Mouse (Mus musculus) CH12.LX (cell line): Measurements from ENCODE around the gene 6330409D20Rik. TPM values are rescaled to one million over a fixed set of nuclear protein-coding genes. Genes with fewer than 3 reads are reported as not detected.

Source experiments
- DNase-seq: peaks from one replicate; pipeline ENCODE4 v3.0.0-alpha.2; 2013; ENCODE audit errors: extremely low read depth
- H3K27ac ChIP-seq: 2 replicates; pipeline ENCODE4 v1.5.1; 2012; ENCODE audit warnings: low read depth, mild to moderate bottlenecking, control low read depth, moderate library complexity; ENCODE audit not compliant: insufficient read depth
- H3K27me3 ChIP-seq: replicated peaks from 2 replicates; pipeline ENCODE3; 2012; ENCODE audit warnings: inconsistent platforms
- H3K36me3 ChIP-seq, 2 experiments: replicated peaks in 1 of 2; 2 replicates each; pipeline versions ENCODE3 to v1.6.1; 2012; ENCODE audit warnings: inconsistent platforms in 1 of 2, low read length in 1 of 2, mild to moderate bottlenecking in 1 of 2, mixed read lengths in 1 of 2, moderate library complexity in 1 of 2; ENCODE audit not compliant: control insufficient read depth in 1 of 2, insufficient read depth in 1 of 2
- H3K4me1 ChIP-seq, 2 experiments: 2 replicates each; pipeline ENCODE4 v1.6.1; 2012; ENCODE audit warnings: inconsistent platforms in 1 of 2, moderate library complexity in 1 of 2; ENCODE audit not compliant: insufficient read depth in 2 of 2, control insufficient read depth in 1 of 2
- H3K4me2 ChIP-seq: 2 replicates; pipeline ENCODE4 v1.6.1; 2012; ENCODE audit warnings: low read depth, mild to moderate bottlenecking, control low read depth; ENCODE audit not compliant: poor library complexity, insufficient read depth, severe bottlenecking
- H3K4me3 ChIP-seq, 3 experiments: fragments of 150-350 bp in 1 of 3; sonication (generic) in 1 of 3; replicated peaks in 1 of 3; 2 replicates each; pipeline versions ENCODE3 to v1.5.1; 2011 to 2012; ENCODE audit warnings: low read depth in 2 of 3, low read length in 2 of 3, mild to moderate bottlenecking in 2 of 3, moderate library complexity in 2 of 3, control low read depth in 1 of 3, improper control_type of control experiment in 1 of 3, inconsistent platforms in 1 of 3, mixed read lengths in 1 of 3; ENCODE audit not compliant: poor library complexity in 1 of 3
- H3K79me2 ChIP-seq: replicated peaks from 2 replicates; pipeline ENCODE4 v1.6.1; 2012; ENCODE audit warnings: mild to moderate bottlenecking, moderate library complexity; ENCODE audit not compliant: control insufficient read depth, poor library complexity, insufficient read depth, severe bottlenecking; ENCODE audit errors: extremely low read depth
- H3K9ac ChIP-seq: 2 replicates; pipeline ENCODE4 v1.6.1; 2012; ENCODE audit warnings: low read depth, mild to moderate bottlenecking, control low read depth, moderate library complexity; ENCODE audit not compliant: insufficient read depth
- H3K9me3 ChIP-seq: replicated peaks from 2 replicates; pipeline ENCODE3; 2012; ENCODE audit warnings: low read length, inconsistent platforms, mixed read lengths
- BHLHE40 ChIP-seq: IDR thresholded peaks from 2 replicates; pipeline ENCODE4 v1.6.1; 2011; ENCODE audit warnings: mild to moderate bottlenecking, low read depth, low read length, improper control_type of control experiment
- CTCF ChIP-seq, 2 experiments: IDR thresholded peaks in 1 of 2; conservative IDR thresholded peaks in 1 of 2; 2 replicates each; pipeline ENCODE4 v1.5.1; 2011 to 2012; ENCODE audit warnings: low read depth in 2 of 2, low read length in 2 of 2, improper control_type of control experiment in 1 of 2, inconsistent platforms in 1 of 2, mild to moderate bottlenecking in 1 of 2, moderate library complexity in 1 of 2
- EP300 ChIP-seq: IDR thresholded peaks from 2 replicates; pipeline ENCODE4 v1.6.1; 2011; ENCODE audit warnings: low read length, improper control_type of control experiment
- GABPA ChIP-seq: IDR thresholded peaks from 2 replicates; pipeline ENCODE4 v1.6.1; 2012; ENCODE audit warnings: low read depth, low read length, improper control_type of control experiment, inconsistent platforms; ENCODE audit not compliant: insufficient replicate concordance
- KAT2A ChIP-seq: IDR thresholded peaks from 2 replicates; pipeline ENCODE4 v1.6.1; 2012; ENCODE audit warnings: low read length, improper control_type of control experiment, inconsistent platforms; ENCODE audit not compliant: insufficient replicate concordance
- MEF2A ChIP-seq: IDR thresholded peaks from 2 replicates; pipeline ENCODE4 v1.6.1; 2014; ENCODE audit warnings: low read depth, mild to moderate bottlenecking, inconsistent platforms, low read length, improper control_type of control experiment, borderline replicate concordance
- NRF1 ChIP-seq: IDR thresholded peaks from 2 replicates; pipeline ENCODE4 v1.6.1; 2014; ENCODE audit warnings: low read depth, mild to moderate bottlenecking, inconsistent platforms, low read length, improper control_type of control experiment, moderate library complexity
- POLR2A ChIP-seq: IDR thresholded peaks from 2 replicates; pipeline ENCODE4 v1.6.1; 2011; ENCODE audit warnings: low read depth, mild to moderate bottlenecking, improper control_type of control experiment, low read length
- POLR2AphosphoS2 ChIP-seq: IDR thresholded peaks from 2 replicates; pipeline ENCODE4 v1.6.1; 2011; ENCODE audit warnings: low read depth, low read length, improper control_type of control experiment
- SIN3A ChIP-seq: IDR thresholded peaks from 2 replicates; pipeline ENCODE4 v1.6.1; 2012; ENCODE audit warnings: low read length, improper control_type of control experiment, inconsistent platforms
- SMC3 ChIP-seq: IDR thresholded peaks from 2 replicates; pipeline ENCODE4 v1.6.1; 2011; ENCODE audit warnings: low read depth, low read length, improper control_type of control experiment
- TBP ChIP-seq: conservative IDR thresholded peaks from 2 replicates; pipeline ENCODE4 v1.6.1; 2011; ENCODE audit warnings: low read depth, low read length, improper control_type of control experiment
- USF1 ChIP-seq: IDR thresholded peaks from 2 replicates; pipeline ENCODE4 v1.6.1; 2014; ENCODE audit warnings: low read depth, mild to moderate bottlenecking, inconsistent platforms, low read length, improper control_type of control experiment
- USF2 ChIP-seq: conservative IDR thresholded peaks from 2 replicates; pipeline ENCODE4 v1.6.1; 2011; ENCODE audit warnings: low read depth, low read length, improper control_type of control experiment
- ZKSCAN1 ChIP-seq: IDR thresholded peaks from 2 replicates; pipeline ENCODE4 v1.6.1; 2012; ENCODE audit warnings: low read depth, inconsistent platforms, low read length, improper control_type of control experiment, borderline replicate concordance
- dilution Hi-C: fragments of 300-500 bp; cut with MboI; formaldehyde crosslinking; loops from 2 replicates; pipeline ENCODE4 v1.14.3; 2020; ENCODE audit warnings: low sequenced_read_pairs; ENCODE audit not compliant: extremely low pct_unique_long_range_greater_than_20kb, extremely low pct_ligation_motif_present
- in situ Hi-C: fragments of 300-500 bp; cut with MboI; formaldehyde crosslinking; loops from 3 replicates; pipeline ENCODE4 v1.14.3; 2019; ENCODE audit warnings: low sequenced_read_pairs, low pct_ligation_motif_present, low pct_unique_long_range_greater_than_20kb, mixed read lengths
- polyA plus RNA-seq: library from polyadenylated mRNA; unstranded; fragments of >175 nt; gene quantifications from 2 replicates; pipeline ENCODE4 v1.2.1, GENCODE M21; 2012; ENCODE audit warnings: low read depth; ENCODE audit not compliant: insufficient read length
- total RNA-seq, 2 experiments: library from RNA; depleted of rRNA; stranded (reverse); fragments of 300-350 nt in 1 of 2; fragments of >200 nt in 1 of 2; gene quantifications; 2 replicates each; pipeline ENCODE4 v1.2.3; 2012 to 2014

The 6330409D20Rik gene
- total and polyA plus RNA-seq, 3 experiments: 0.46 TPM; not detected in 2

GRCm38 (mm10) chr2:32703046-32703445 is 37.8 kb downstream of the 6330409D20Rik start:
- in situ Hi-C loops: no loop called here
- no peak overlapping the region for H3K4me2 ChIP-seq

GRCm38 (mm10) chr2:32700966-32701743 is 39.7 kb downstream of the 6330409D20Rik start:
- Histone ChIP-seq H3K9ac (no peak overlapping the region), H3K9me3 (no peaks in the 10 kb centered on the region), H3K27ac (no peak overlapping the region), H3K36me3 (peaks cover 33 to 58% of the 10 kb centered on the region in 2 experiments), H3K27me3 (no peaks in the 10 kb centered on the region), H3K79me2 (no peaks in the 10 kb centered on the region), H3K4me1 (peaks cover 0 to 5% of the 10 kb centered on the region in 2 experiments; a peak in 1 of 4 replicates), H3K4me3 (no peak overlapping the region), H3K4me2 (no peak overlapping the region)
- dilution Hi-C loops (no loop called here), in situ Hi-C loops (no loop called here)
- DNase-seq: no peak
- TF ChIP-seq BHLHE40: no peak
- TF ChIP-seq, all 38 proteins: peak for 0

More at GRCm38 (mm10) chr2:32703046-32703445, 37.8 kb downstream of the 6330409D20Rik start:
- Histone ChIP-seq H3K4me3 (no peak overlapping the region), H3K36me3 (peaks cover 51 to 74% of the 10 kb centered on the region in 2 experiments), H3K79me2 (peaks cover 9% of the 10 kb centered on the region), H3K4me1 (no peaks in the 10 kb centered on the region), H3K27ac (no peak overlapping the region), H3K27me3 (no peaks in the 10 kb centered on the region), H3K9me3 (no peaks in the 10 kb centered on the region), H3K9ac (no peak overlapping the region)
- DNase-seq: no peak
- dilution Hi-C loops: no loop called here
- TF ChIP-seq POLR2AphosphoS2 (no peak), SMC3 (no peak), MEF2A (no peak), CTCF (conservative IDR thresholded peaks at IDR 0.05 in 1 of 2, IDR thresholded peaks at IDR 0.05 in 1 of 2; ENCODE audit: low read depth in 2 of 2, low read length in 2 of 2) (no peak), KAT2A (no peak), USF1 (no peak), ZKSCAN1 (no peak), GABPA (no peak), EP300 (no peak), USF2 (no peak), SIN3A (no peak), TBP (no peak), NRF1 (no peak), POLR2A (no peak)
